13 mouse cellular contexts compared by ENCODE assay signal in the genomic region with DNA sequence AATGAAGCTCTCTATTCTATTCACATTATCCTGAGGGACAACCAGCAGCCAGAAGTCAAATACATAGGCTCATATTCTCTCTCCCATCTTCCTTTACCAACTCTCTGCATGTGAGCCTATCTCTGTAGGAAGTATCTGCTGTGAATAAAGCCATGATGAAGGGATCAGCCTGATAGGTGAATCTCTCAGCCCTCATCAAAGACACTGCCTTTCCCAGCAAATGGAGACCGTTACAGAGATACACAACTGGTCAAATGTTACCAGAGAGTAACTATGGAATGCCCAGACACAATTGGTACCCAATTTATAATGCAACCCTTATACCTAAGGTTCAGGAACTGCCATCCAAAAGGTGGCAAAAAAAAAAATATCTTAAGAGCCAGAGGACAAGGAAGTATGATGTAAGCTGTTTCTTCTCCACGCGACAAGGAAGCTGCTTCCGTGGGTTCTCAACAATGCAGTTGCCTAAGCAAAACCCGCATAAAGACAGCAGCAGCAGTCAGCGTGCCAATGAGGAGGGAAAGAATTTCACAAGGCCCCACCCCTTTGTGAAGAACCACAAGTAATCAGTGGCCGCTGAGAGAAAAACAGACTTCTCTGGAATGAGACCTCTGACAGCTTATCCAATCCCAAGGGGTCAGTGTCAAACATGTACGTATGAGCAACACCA.
A peak's percentile ranks its signal among the peaks of the same experiment; 100 is the strongest.
DNase-seq lines count a peak whose midpoint lies in the region; ATAC-seq and TF ChIP-seq lines count a peak whose summit lies in the region.
"Had no signal": no experiment of that assay in that cellular context is flagged by ENCODE, and none has a peak within 500 bp of the region (broad histone marks: within the 10 kb centered on the region; RNA-seq: fewer than 3 reads in every experiment).

No protein-coding gene starts in this region.

- no peak for TF ChIP-seq CTCF in MEL (IDR thresholded peaks at IDR 0.05 in 2 of 3, conservative IDR thresholded peaks at IDR 0.05 in 1 of 3; ENCODE audit: control insufficient read depth in 1 of 3, insufficient read depth in 1 of 3, low read depth in 2 of 3, low read length in 3 of 3, poor library complexity in 1 of 3, severe bottlenecking in 1 of 3)
- no peak for TF ChIP-seq CTCF in lung, postnatal 0 days (IDR thresholded peaks at IDR 0.05)

- H3K27ac ChIP-seq in MEL (ENCODE audit: control insufficient read depth, low read depth, low read length), result peak overlapping the region; percentile 99
- H3K27ac ChIP-seq in lung, postnatal 0 days (ENCODE audit: low read length), result no peak overlapping the region
- no peak overlapping the region for H3K27ac ChIP-seq in midbrain, embryonic 10.5 days (replicated peaks)
- no peak overlapping the region for H3K27ac ChIP-seq in forebrain, embryonic 13.5 days
- H3K27ac ChIP-seq: limb, embryonic 12.5 days; neural tube, embryonic 12.5 days had no signal

- peak in 1 of 2 experiments; percentile 4; a peak in 1 of 4 replicates for TF ChIP-seq EP300 in MEL (IDR thresholded peaks at IDR 0.05; ENCODE audit: low read depth in 1 of 2, low read length in 2 of 2)
- no peak for TF ChIP-seq EP300 in lung, postnatal 0 days (IDR thresholded peaks at IDR 0.05)

- H3K9me3 ChIP-seq in MEL (replicated peaks; ENCODE audit: insufficient read depth, low read length), result no peaks in the 10 kb centered on the region
- no peaks in the 10 kb centered on the region for H3K9me3 ChIP-seq in lung, postnatal 0 days (ENCODE audit: low read length)
- no peaks in the 10 kb centered on the region for H3K9me3 ChIP-seq in midbrain, embryonic 10.5 days (replicated peaks)
- H3K9me3 ChIP-seq in forebrain, embryonic 13.5 days (replicated peaks), result no peaks in the 10 kb centered on the region
- H3K9me3 ChIP-seq: limb, embryonic 12.5 days; neural tube, embryonic 12.5 days had no signal

- no peak overlapping the region for H3K4me2 ChIP-seq in lung, postnatal 0 days (replicated peaks; ENCODE audit: low read depth, low read length)
- no peak overlapping the region for H3K4me2 ChIP-seq in forebrain, embryonic 13.5 days
- H3K4me2 ChIP-seq: limb, embryonic 12.5 days; neural tube, embryonic 12.5 days had no signal

- peak in 1 of 2 experiments; percentile 44; a peak in 2 of 4 replicates for TF ChIP-seq POLR2A in MEL (IDR thresholded peaks at IDR 0.05; ENCODE audit: control insufficient read depth in 1 of 2, insufficient read depth in 1 of 2, low read depth in 1 of 2, low read length in 2 of 2, poor library complexity in 1 of 2)

- intact Hi-C loops in gastrocnemius, postnatal 14 days (cut with DNase I; ENCODE audit: low total_unique reads), result no loop called here

- ATAC-seq in erythroid progenitor cell, adult 5-6 weeks (replicated peaks; ENCODE audit: low FRiP score, poor library complexity, severe bottlenecking), result peak; percentile 88
- ATAC-seq in lung, postnatal 0 days, result peak; percentile 58
- no peak for ATAC-seq in forebrain, embryonic 13.5 days
- ATAC-seq: inflammation-experienced regulatory T-cells, adult 6 months had no signal

- no peaks in the 10 kb centered on the region for H3K79me2 ChIP-seq in MEL (ENCODE audit: control insufficient read depth, insufficient read depth, low read length, poor library complexity)

- TF ChIP-seq RAD21 in MEL (IDR thresholded peaks at IDR 0.05; ENCODE audit: low read depth, low read length), result 0 out of 2 replicates have a peak, but pooled peaks have one; percentile 0

- peak overlapping the region; percentile 64 for H3K9ac ChIP-seq in MEL (ENCODE audit: control insufficient read depth, low read depth, low read length, poor library complexity, severe bottlenecking)
- no peak overlapping the region for H3K9ac ChIP-seq in lung, postnatal 0 days (replicated peaks; ENCODE audit: low read depth)
- no peak overlapping the region for H3K9ac ChIP-seq in forebrain, embryonic 13.5 days
- H3K9ac ChIP-seq: limb, embryonic 12.5 days; neural tube, embryonic 12.5 days had no signal

- H3K4me3 ChIP-seq in MEL (ENCODE audit: control insufficient read depth in 1 of 2, insufficient read depth in 1 of 2, low read depth in 2 of 2, low read length in 2 of 2), result peak overlapping the region; percentile 32 to 45
- H3K4me3 ChIP-seq in lung, postnatal 0 days (ENCODE audit: low read depth, low read length), result no peak overlapping the region
- no peak overlapping the region for H3K4me3 ChIP-seq in midbrain, embryonic 10.5 days
- H3K4me3 ChIP-seq in forebrain, embryonic 13.5 days, result no peak overlapping the region
- H3K4me3 ChIP-seq: limb, embryonic 12.5 days; neural tube, embryonic 12.5 days had no signal

- peak; percentile 83 for DNase-seq in heart, adult 11 months
- no peak for DNase-seq in heart, adult 9 months (ENCODE audit: low spot score in 2 of 2)
- DNase-seq in MEL (ENCODE audit: low read depth, low spot score), result peak; percentile 95
- peak; percentile 61 for DNase-seq in lung, postnatal 0 days (ENCODE audit: low spot score)
- no peak for DNase-seq in midbrain, embryonic 10.5 days (ENCODE audit: low spot score)
- no peak for DNase-seq in gastrocnemius, postnatal 14 days
- DNase-seq: cerebellum, adult 11 months; right cerebral cortex, postnatal 4 days had no signal

- H3K36me3 ChIP-seq in MEL (ENCODE audit: control insufficient read depth in 1 of 2, insufficient read depth in 2 of 2, low read length in 2 of 2), result peaks cover 0 to 49% of the 10 kb centered on the region in 2 experiments; a peak in 2 of 4 replicates
- H3K36me3 ChIP-seq in lung, postnatal 0 days (ENCODE audit: insufficient read depth, low read length), result no peaks in the 10 kb centered on the region
- no peaks in the 10 kb centered on the region for H3K36me3 ChIP-seq in midbrain, embryonic 10.5 days
- no peaks in the 10 kb centered on the region for H3K36me3 ChIP-seq in forebrain, embryonic 13.5 days (ENCODE audit: poor library complexity, severe bottlenecking)
- H3K36me3 ChIP-seq: limb, embryonic 12.5 days; neural tube, embryonic 12.5 days had no signal

- 21% methylated on average over 8 of the region's 8 CpGs for WGBS in lung, postnatal 0 days
- WGBS in midbrain, embryonic 10.5 days, result 68% methylated on average over 8 of the region's 8 CpGs
- 67% methylated on average over 8 of the region's 8 CpGs for WGBS in forebrain, embryonic 13.5 days

- H3K4me1 ChIP-seq in MEL (ENCODE audit: control insufficient read depth in 1 of 2, insufficient read depth in 2 of 2, low read length in 2 of 2), result peaks cover 42 to 48% of the 10 kb centered on the region in 2 experiments
- no peaks in the 10 kb centered on the region for H3K4me1 ChIP-seq in lung, postnatal 0 days (ENCODE audit: insufficient read depth, low read depth, low read length)
- H3K4me1 ChIP-seq in midbrain, embryonic 10.5 days, result no peaks in the 10 kb centered on the region
- H3K4me1 ChIP-seq in forebrain, embryonic 13.5 days, result no peaks in the 10 kb centered on the region
- H3K4me1 ChIP-seq: limb, embryonic 12.5 days; neural tube, embryonic 12.5 days had no signal

- H3K27me3 ChIP-seq in MEL (ENCODE audit: control insufficient read depth in 1 of 2, insufficient read depth in 2 of 2, low read length in 2 of 2), result no peaks in the 10 kb centered on the region
- H3K27me3 ChIP-seq in lung, postnatal 0 days (replicated peaks; ENCODE audit: insufficient read depth, low read length), result no peaks in the 10 kb centered on the region
- H3K27me3 ChIP-seq in midbrain, embryonic 10.5 days (ENCODE audit: low read depth, poor library complexity, severe bottlenecking), result no peaks in the 10 kb centered on the region
- no peaks in the 10 kb centered on the region for H3K27me3 ChIP-seq in forebrain, embryonic 13.5 days
- H3K27me3 ChIP-seq: limb, embryonic 12.5 days; neural tube, embryonic 12.5 days had no signal

TF ChIP-seq in MEL, 35 proteins besides CTCF, POLR2A, EP300 and RAD21 (continues in another document):
- TF ChIP-seq SIN3A (IDR thresholded peaks at IDR 0.05; ENCODE audit: low read length), result no peak; the same call in 1 of the 2 replicates
- TF ChIP-seq SMC3 (IDR thresholded peaks at IDR 0.05; ENCODE audit: low read depth, low read length), result no peak; the same call in none of the 2 replicates
- TF ChIP-seq NELFE (IDR thresholded peaks at IDR 0.05; ENCODE audit: low read depth, low read length), result peak; percentile 63
- peak; percentile 62; the same call in 1 of the 2 replicates for TF ChIP-seq BHLHE40 (IDR thresholded peaks at IDR 0.05; ENCODE audit: borderline replicate concordance, low read depth, low read length)
- no peak for TF ChIP-seq TAL1 (IDR thresholded peaks at IDR 0.05; ENCODE audit: low read length)
- TF ChIP-seq ELF1 (IDR thresholded peaks at IDR 0.05; ENCODE audit: low read depth, low read length), result 0 out of 2 replicates have a peak, but pooled peaks have one; percentile 66
- no peak for TF ChIP-seq ZKSCAN1 (IDR thresholded peaks at IDR 0.05; ENCODE audit: low read depth, low read length)
- TF ChIP-seq TBP (IDR thresholded peaks at IDR 0.05; ENCODE audit: low read depth, low read length), result peak; percentile 13; the same call in 1 of the 2 replicates
- peak; percentile 85 for TF ChIP-seq MXI1 (IDR thresholded peaks at IDR 0.05; ENCODE audit: low read depth, low read length)
- peak; percentile 79 for TF ChIP-seq ETS1 (IDR thresholded peaks at IDR 0.05; ENCODE audit: low read depth, low read length)
- 0 out of 2 replicates have a peak, but pooled peaks have one; percentile 30 for TF ChIP-seq TCF12 (IDR thresholded peaks at IDR 0.05; ENCODE audit: low read depth, low read length)
- peak; percentile 27; the same call in 1 of the 2 replicates for TF ChIP-seq HCFC1 (IDR thresholded peaks at IDR 0.05; ENCODE audit: low read depth, low read length)
- peak; percentile 53; the same call in 1 of the 2 replicates for TF ChIP-seq KAT2A (conservative IDR thresholded peaks at IDR 0.05; ENCODE audit: low read depth, low read length)
- 0 out of 2 replicates have a peak, but pooled peaks have one; percentile 25 for TF ChIP-seq USF1 (IDR thresholded peaks at IDR 0.05; ENCODE audit: low read depth, low read length)
- peak; percentile 95; the same call in 1 of the 2 replicates for TF ChIP-seq CHD1 (IDR thresholded peaks at IDR 0.05; ENCODE audit: low read depth, low read length)
- TF ChIP-seq MAZ (IDR thresholded peaks at IDR 0.05; ENCODE audit: low read depth, low read length), result no peak; the same call in 1 of the 2 replicates
- TF ChIP-seq ZMIZ1 (IDR thresholded peaks at IDR 0.05; ENCODE audit: low read depth, low read length), result peak; percentile 73
- TF ChIP-seq CHD2 (IDR thresholded peaks at IDR 0.05; ENCODE audit: low read length), result no peak; the same call in 1 of the 2 replicates
- TF ChIP-seq GABPA (IDR thresholded peaks at IDR 0.05; ENCODE audit: low read depth, low read length), result no peak
- TF ChIP-seq POLR2AphosphoS2 (IDR thresholded peaks at IDR 0.05; ENCODE audit: low read length), result peak; percentile 80
- TF ChIP-seq GATA1 (IDR thresholded peaks at IDR 0.05; ENCODE audit: low read depth, low read length), result no peak
- no peak for TF ChIP-seq NRF1 (IDR thresholded peaks at IDR 0.05; ENCODE audit: insufficient read depth, low read depth, low read length, poor library complexity, severe bottlenecking)
- no peak for TF ChIP-seq UBTF (IDR thresholded peaks at IDR 0.05; ENCODE audit: borderline replicate concordance, insufficient read depth, low read depth, low read length)
- TF ChIP-seq MYB (IDR thresholded peaks at IDR 0.05; ENCODE audit: low read depth, low read length), result no peak

Comparison
In these comparisons a context has a peak if more than half of its experiments do, and no peak if none do; other contexts are left out.
1. DNase-seq: peak in heart, adult 11 months (single experiment), MEL (single experiment) and lung, postnatal 0 days (single experiment); none in heart, adult 9 months (0 of 2), midbrain, embryonic 10.5 days (single experiment) and gastrocnemius, postnatal 14 days (single experiment).
2. H3K4me3 ChIP-seq: peak in MEL (2 of 2); none in lung, postnatal 0 days (single experiment), midbrain, embryonic 10.5 days (single experiment) and forebrain, embryonic 13.5 days (single experiment).